Mouse (Mus musculus) limb, embryonic 11.5 days (tissue): ENCODE data around the gene Ccl25. TPM values are rescaled to one million over a fixed set of nuclear protein-coding genes. Genes with fewer than 3 reads are reported as not detected.

Source experiments
- ATAC-seq: fragments of 200-750 bp; cut with Nextera tagmentation; 2 replicates; pipeline ENCODE4 v1.8.0; 2017; ENCODE audit warnings: low read depth; ENCODE audit not compliant: insufficient number of reproducible peaks, low FRiP score, low TSS enrichment
- DNase-seq: peaks from one replicate; pipeline ENCODE4 v3.0.0-alpha.2; 2015; ENCODE audit warnings: low spot score
- H3K27ac ChIP-seq: fragments of 300-500 bp; sonication (generic); replicated peaks from 2 replicates; pipeline ENCODE4 v1.5.1; 2014; ENCODE audit warnings: low read depth, mild to moderate bottlenecking, low read length
- H3K27me3 ChIP-seq: fragments of 300-500 bp; sonication (generic); 2 replicates; pipeline ENCODE4 v1.6.1; 2014; ENCODE audit warnings: mild to moderate bottlenecking, low read length, mixed read lengths; ENCODE audit not compliant: control insufficient read depth, insufficient read depth
- H3K36me3 ChIP-seq: fragments of 300-500 bp; sonication (generic); 2 replicates; pipeline ENCODE4 v1.6.1; 2014; ENCODE audit warnings: mild to moderate bottlenecking, low read length, moderate library complexity, mixed read lengths; ENCODE audit not compliant: control insufficient read depth, insufficient read depth
- H3K4me1 ChIP-seq: fragments of 300-500 bp; sonication (generic); 2 replicates; pipeline ENCODE4 v1.6.1; 2014; ENCODE audit warnings: low read length, mixed read lengths; ENCODE audit not compliant: control insufficient read depth, insufficient read depth
- H3K4me2 ChIP-seq: fragments of 300-500 bp; sonication (generic); 2 replicates; pipeline ENCODE4 v1.6.1; 2014; ENCODE audit warnings: low read depth, mild to moderate bottlenecking, moderate library complexity; ENCODE audit not compliant: severe bottlenecking
- H3K4me3 ChIP-seq: fragments of 300-500 bp; sonication (generic); 2 replicates; pipeline ENCODE4 v1.5.1; 2014; ENCODE audit warnings: low read depth, low read length
- H3K9ac ChIP-seq: fragments of 300-500 bp; sonication (generic); 2 replicates; pipeline ENCODE4 v1.6.1; 2014; ENCODE audit warnings: mild to moderate bottlenecking, low read length
- H3K9me3 ChIP-seq: fragments of 300-500 bp; sonication (generic); 2 replicates; pipeline ENCODE4 v1.6.1; 2016; ENCODE audit warnings: low read length; ENCODE audit not compliant: control insufficient read depth
- WGBS: fragments of 180-500 bp; shearing (Covaris S2); extraction: QIAGEN DNeasy Blood & Tissue Kit; methylation state at CpG from one replicate; pipeline ENCODE4 v1.1.7; 2014; 5-methylcytosine and 5-hydroxymethylcytosine counted together
- polyA plus RNA-seq: library from polyadenylated mRNA; unstranded; fragments of >200 nt; fragmentation: Nextera tagmentation; extraction: Ambion mirVana; gene quantifications from 2 replicates; pipeline ENCODE4 v1.2.1, GENCODE M21; 2014

Ccl25 gene
- polyA plus RNA-seq, 1 experiment from 2014 or later = 18.2 TPM

GRCm38 (mm10) chr8:4313254-4314124 is 11.5 kb upstream of the Ccl25 start:
- no peak for DNase-seq
- WGBS = 84% methylated on average over 3 of the region's 3 CpGs
- no peak overlapping the region for H3K9ac ChIP-seq
- ATAC-seq = no peak
- no peaks in the 10 kb centered on the region for H3K9me3 ChIP-seq
- H3K27ac ChIP-seq = no peak overlapping the region
- H3K4me3 ChIP-seq = no peak overlapping the region
- H3K4me1 ChIP-seq = no peaks in the 10 kb centered on the region
- H3K27me3 ChIP-seq = no peaks in the 10 kb centered on the region
- no peak overlapping the region for H3K4me2 ChIP-seq
- H3K36me3 ChIP-seq = peaks cover 8% of the 10 kb centered on the region

DNA sequence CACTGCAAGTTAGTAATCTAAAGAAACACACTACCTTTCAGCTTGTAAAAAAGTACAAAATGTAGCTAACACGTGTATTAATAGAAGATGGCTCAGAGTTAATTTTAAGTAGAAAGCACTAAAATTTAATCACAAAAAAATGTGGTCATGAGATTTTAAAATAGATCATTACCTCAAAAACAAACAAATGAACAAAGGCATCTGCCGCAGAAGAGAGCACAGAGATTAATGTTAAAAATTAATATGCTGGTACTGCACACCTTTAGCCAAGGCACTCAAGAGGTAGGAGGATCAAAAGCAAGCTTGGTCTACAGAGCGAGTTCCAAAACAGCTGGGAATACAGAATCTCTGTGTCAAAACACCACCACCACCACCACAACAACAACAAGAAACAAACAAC is 10.2 kb upstream of the Ccl25 start:
- H3K36me3 ChIP-seq = peaks cover 10% of the 10 kb centered on the region
- no peaks in the 10 kb centered on the region for H3K4me1 ChIP-seq
- ATAC-seq = no peak
- no peak overlapping the region for H3K4me2 ChIP-seq
- no peaks in the 10 kb centered on the region for H3K27me3 ChIP-seq
- no peak overlapping the region for H3K9ac ChIP-seq
- H3K4me3 ChIP-seq = no peak overlapping the region
- no peak overlapping the region for H3K27ac ChIP-seq
- DNase-seq = no peak
- 93% methylated on average over 3 of the region's 3 CpGs for WGBS
- no peaks in the 10 kb centered on the region for H3K9me3 ChIP-seq

- H3K27ac ChIP-seq = no peak overlapping the region
- no peak overlapping the region for H3K4me2 ChIP-seq
- peaks cover 2% of the 10 kb centered on the region; the same call in 1 of the 2 replicates for H3K4me1 ChIP-seq
- no peak for DNase-seq
- WGBS = 96% methylated on average over 5 of the region's 5 CpGs
- no peak overlapping the region for H3K9ac ChIP-seq
- ATAC-seq = no peak
- H3K9me3 ChIP-seq = no peaks in the 10 kb centered on the region
- H3K4me3 ChIP-seq = no peak overlapping the region
- no peaks in the 10 kb centered on the region for H3K27me3 ChIP-seq
- peaks cover 12% of the 10 kb centered on the region for H3K36me3 ChIP-seq
Measured at GRCm38 (mm10) chr8:4318124-4318523, 6.9 kb upstream of the Ccl25 start.

- H3K36me3 ChIP-seq = peaks cover 12% of the 10 kb centered on the region
- H3K27ac ChIP-seq = no peak overlapping the region
- no peak overlapping the region for H3K4me3 ChIP-seq
- H3K4me2 ChIP-seq = no peak overlapping the region
- H3K4me1 ChIP-seq = peaks cover 3% of the 10 kb centered on the region; the same call in 1 of the 2 replicates
- no peaks in the 10 kb centered on the region for H3K27me3 ChIP-seq
- ATAC-seq (no peak), DNase-seq (no peak)
- 92% methylated on average over 2 of the region's 2 CpGs for WGBS
- no peak overlapping the region for H3K9ac ChIP-seq
- no peaks in the 10 kb centered on the region for H3K9me3 ChIP-seq
Measured at GRCm38 (mm10) chr8:4318796-4319572, 6.0 kb upstream of the Ccl25 start.

- ATAC-seq = no peak
- Histone ChIP-seq H3K4me3 (no peak overlapping the region), H3K4me1 (peaks cover 3% of the 10 kb centered on the region; the same call in 1 of the 2 replicates), H3K36me3 (peaks cover 12% of the 10 kb centered on the region), H3K27me3 (no peaks in the 10 kb centered on the region), H3K9me3 (no peaks in the 10 kb centered on the region), H3K9ac (no peak overlapping the region), H3K27ac (no peak overlapping the region), H3K4me2 (no peak overlapping the region)
- 98% methylated on average over 11 of the region's 11 CpGs for WGBS
- DNase-seq = no peak
Measured at GRCm38 (mm10) chr8:4319573-4319872, 5.5 kb upstream of the Ccl25 start.

GRCm38 (mm10) chr8:4320404-4320803 is 4.6 kb upstream of the Ccl25 start:
- Histone ChIP-seq H3K27ac (no peak overlapping the region), H3K4me2 (no peak overlapping the region), H3K27me3 (no peaks in the 10 kb centered on the region), H3K36me3 (peaks cover 12% of the 10 kb centered on the region), H3K9me3 (no peaks in the 10 kb centered on the region), H3K9ac (no peak overlapping the region), H3K4me1 (peaks cover 3% of the 10 kb centered on the region; the same call in 1 of the 2 replicates), H3K4me3 (no peak overlapping the region)
- no peak for DNase-seq
- no peak for ATAC-seq
- WGBS = 94% methylated on average over 1 of the region's 1 CpGs

DNA sequence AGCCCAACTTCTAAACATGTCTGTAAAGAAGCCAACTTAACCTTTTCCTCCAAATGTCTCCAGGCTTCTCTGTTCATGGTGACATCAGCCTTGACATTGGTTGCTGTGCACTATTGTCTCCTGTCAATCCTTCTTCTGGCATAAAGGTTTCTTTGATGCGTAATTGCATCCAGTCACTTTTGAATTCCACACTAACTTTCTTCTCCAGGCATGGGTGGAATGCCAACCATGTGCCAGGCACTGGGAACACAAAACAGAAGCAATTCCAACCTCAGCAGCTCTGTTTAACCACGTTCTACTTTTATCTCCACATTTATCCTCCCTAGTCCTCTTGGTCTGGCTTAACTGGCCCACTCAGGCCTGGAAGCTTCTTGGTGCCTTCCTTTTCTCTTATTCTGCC is 4.0 kb upstream of the Ccl25 start:
- Histone ChIP-seq H3K9ac (no peak overlapping the region), H3K4me3 (no peak overlapping the region), H3K36me3 (peaks cover 12% of the 10 kb centered on the region), H3K4me1 (peaks cover 3% of the 10 kb centered on the region; the same call in 1 of the 2 replicates), H3K27me3 (no peaks in the 10 kb centered on the region), H3K9me3 (no peaks in the 10 kb centered on the region), H3K4me2 (no peak overlapping the region), H3K27ac (no peak overlapping the region)
- no peak for DNase-seq
- ATAC-seq = no peak
- 71% methylated on average over 2 of the region's 2 CpGs for WGBS

DNA sequence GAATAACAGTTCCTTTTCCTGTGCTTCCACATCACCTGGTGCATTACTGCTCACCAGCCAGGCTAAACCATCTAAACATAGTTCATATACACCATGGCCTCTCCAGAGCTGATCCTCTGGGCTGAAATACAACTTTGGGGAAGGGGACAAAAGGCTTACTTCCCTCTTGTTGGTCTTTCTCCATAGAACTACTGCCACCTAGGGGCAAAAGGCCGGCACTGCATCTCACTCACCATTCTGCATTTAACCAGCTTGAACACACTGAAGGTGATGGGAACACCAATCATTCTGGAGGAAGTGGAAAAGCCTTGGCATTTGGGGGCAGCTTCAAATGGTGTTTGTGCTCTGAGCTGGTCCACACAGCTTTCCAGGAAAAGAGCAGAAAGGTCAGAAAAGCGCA is 2.5 kb upstream of the Ccl25 start:
- Histone ChIP-seq H3K27ac (no peak overlapping the region), H3K4me2 (no peak overlapping the region), H3K9me3 (no peaks in the 10 kb centered on the region), H3K4me3 (no peak overlapping the region), H3K27me3 (no peaks in the 10 kb centered on the region), H3K36me3 (peaks cover 12% of the 10 kb centered on the region), H3K9ac (no peak overlapping the region), H3K4me1 (peaks cover 3% of the 10 kb centered on the region; the same call in 1 of the 2 replicates)
- WGBS = 31% methylated on average over 2 of the region's 2 CpGs
- DNase-seq (peak; percentile 93), ATAC-seq (no peak)
